Mouse (Mus musculus) brain, embryonic 14.5 days (tissue): Measurements from ENCODE around the gene Draxin.

ENCODE experiments used
- CTCF ChIP-seq: fragments of 200-500 bp; IDR thresholded peaks from 2 replicates; pipeline ENCODE4 v1.5.1; 2012; ENCODE audit warnings: inconsistent platforms, mild to moderate bottlenecking, moderate library complexity, borderline replicate concordance; ENCODE audit not compliant: insufficient read depth, insufficient read length; ENCODE audit errors: extremely low read depth
- POLR2A ChIP-seq: fragments of 200-500 bp; IDR thresholded peaks from 2 replicates; pipeline ENCODE4 v1.6.1; 2012; ENCODE audit warnings: mild to moderate bottlenecking, inconsistent platforms, borderline replicate concordance; ENCODE audit not compliant: poor library complexity, insufficient read depth, insufficient read length, severe bottlenecking; ENCODE audit errors: extremely low read depth

DNA sequence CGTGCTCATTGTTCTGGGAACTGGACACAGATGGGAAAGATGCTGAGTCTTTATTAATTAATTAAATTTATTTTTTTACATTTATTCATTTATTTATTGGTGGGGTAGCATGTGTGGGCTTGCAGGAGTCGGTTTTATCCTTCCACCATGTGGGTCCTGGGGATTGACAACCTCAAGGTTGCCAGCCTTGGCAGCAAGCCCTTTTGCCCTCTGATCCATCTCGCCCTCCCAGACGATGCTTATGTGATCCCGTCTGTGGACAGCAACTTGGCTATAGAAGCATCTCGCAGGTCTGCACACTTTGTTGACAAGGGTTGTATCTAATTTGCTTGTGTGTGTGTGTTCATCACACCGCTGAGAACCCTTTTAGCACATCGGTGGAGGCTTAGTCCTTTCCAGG, 7.0 kb upstream of the Draxin start:
- no peak for TF ChIP-seq CTCF
- no peak for TF ChIP-seq POLR2A
